Mouse (Mus musculus) heart, postnatal 0 days (tissue): ENCODE measurements at regions not wholly inside any gene's neighbourhood (a gene's known extent, or its start where the extent isn't known, plus 50 kb on each side); places are given as distances from the start of the nearest gene placed in this dataset.

Source experiments
- ATAC-seq: fragments of 200-750 bp; cut with Nextera tagmentation; 2 replicates; pipeline ENCODE4 v1.8.0; 2017; ENCODE audit warnings: low read depth, moderate number of reproducible peaks, moderate library complexity; ENCODE audit not compliant: insufficient read depth
- DNase-seq: peaks from one replicate; pipeline ENCODE4 v3.0.0-alpha.2; 2016; ENCODE audit warnings: low spot score
- H3K27ac ChIP-seq: fragments of 300-500 bp; sonication (generic); 2 replicates; pipeline ENCODE4 v1.5.1; 2014; ENCODE audit warnings: low read depth, mild to moderate bottlenecking
- H3K27me3 ChIP-seq: fragments of 300-500 bp; sonication (generic); 2 replicates; pipeline ENCODE4 v1.6.1; 2014; ENCODE audit warnings: low read length, mixed read lengths; ENCODE audit not compliant: control insufficient read depth, insufficient read depth
- H3K36me3 ChIP-seq: fragments of 300-500 bp; sonication (generic); replicated peaks from 2 replicates; pipeline ENCODE4 v1.6.1; 2014; ENCODE audit warnings: low read length, mixed read lengths; ENCODE audit not compliant: control insufficient read depth, insufficient read depth
- H3K4me1 ChIP-seq: fragments of 300-500 bp; sonication (generic); 2 replicates; pipeline ENCODE4 v1.6.1; 2014; ENCODE audit warnings: antibody characterized with exemption; ENCODE audit not compliant: control insufficient read depth, insufficient read depth
- H3K4me2 ChIP-seq: fragments of 300-500 bp; sonication (generic); 2 replicates; pipeline ENCODE4 v1.6.1; 2014; ENCODE audit warnings: low read depth, mild to moderate bottlenecking, low read length, moderate library complexity
- H3K4me3 ChIP-seq: fragments of 300-500 bp; sonication (generic); 2 replicates; pipeline ENCODE4 v1.5.1; 2014; ENCODE audit warnings: low read depth, low read length
- H3K9ac ChIP-seq: fragments of 300-500 bp; sonication (generic); replicated peaks from 2 replicates; pipeline ENCODE4 v1.6.1; 2014; ENCODE audit warnings: low read depth, low read length, mixed read lengths
- H3K9me3 ChIP-seq: fragments of 300-500 bp; sonication (generic); replicated peaks from 2 replicates; pipeline ENCODE4 v1.6.1; 2016; ENCODE audit warnings: low read length; ENCODE audit not compliant: control insufficient read depth
- CTCF ChIP-seq: IDR thresholded peaks from 2 replicates; pipeline ENCODE4 v1.5.1; 2016; ENCODE audit warnings: antibody characterized with exemption, control low read depth, low read depth
- EP300 ChIP-seq: IDR thresholded peaks from 2 replicates; pipeline ENCODE4 v1.6.1; 2016; ENCODE audit warnings: antibody characterized with exemption, low read depth
- WGBS: fragments of 180-500 bp; shearing (Covaris S2); extraction: QIAGEN DNeasy Blood & Tissue Kit; methylation state at CpG from one replicate; pipeline ENCODE4 v1.1.7; 2014; 5-methylcytosine and 5-hydroxymethylcytosine counted together

GRCm38 (mm10) chr1:33395733-33396132 is 273.9 kb downstream of the Prim2 start:
- H3K9me3 ChIP-seq, result no peaks in the 10 kb centered on the region
- H3K27me3 ChIP-seq, result no peaks in the 10 kb centered on the region
- no peak overlapping the region for H3K27ac ChIP-seq
- 83% methylated on average over 10 of the region's 10 CpGs for WGBS
- no peaks in the 10 kb centered on the region for H3K36me3 ChIP-seq
- no peak overlapping the region for H3K9ac ChIP-seq
- H3K4me1 ChIP-seq, result no peaks in the 10 kb centered on the region
- ATAC-seq, result no peak
- TF ChIP-seq CTCF, result no peak
- no peak for TF ChIP-seq EP300
- no peak for DNase-seq
- no peak overlapping the region for H3K4me2 ChIP-seq
- no peak overlapping the region for H3K4me3 ChIP-seq

GRCm38 (mm10) chr1:33394989-33395594 is 274.5 kb downstream of the Prim2 start:
- H3K4me2 ChIP-seq, result no peak overlapping the region
- H3K9me3 ChIP-seq, result no peaks in the 10 kb centered on the region
- WGBS, result 77% methylated on average over 5 of the region's 5 CpGs
- H3K4me1 ChIP-seq, result no peaks in the 10 kb centered on the region
- no peak overlapping the region for H3K4me3 ChIP-seq
- no peak overlapping the region for H3K27ac ChIP-seq
- no peak for TF ChIP-seq EP300
- no peak for TF ChIP-seq CTCF
- no peaks in the 10 kb centered on the region for H3K27me3 ChIP-seq
- no peak for ATAC-seq
- no peak overlapping the region for H3K9ac ChIP-seq
- no peaks in the 10 kb centered on the region for H3K36me3 ChIP-seq
- DNase-seq, result no peak

- TF ChIP-seq EP300 (no peak), CTCF (no peak)
- Histone ChIP-seq H3K27ac (no peak overlapping the region; the same call in 1 of the 2 replicates), H3K4me3 (no peak overlapping the region), H3K9ac (no peak overlapping the region), H3K27me3 (no peaks in the 10 kb centered on the region), H3K4me1 (no peaks in the 10 kb centered on the region), H3K36me3 (no peaks in the 10 kb centered on the region), H3K9me3 (no peaks in the 10 kb centered on the region), H3K4me2 (no peak overlapping the region)
- DNase-seq, result no peak
- peak; percentile 69 for ATAC-seq
- WGBS, result 48% methylated on average over 7 of the region's 7 CpGs
Measured at GRCm38 (mm10) chr1:33370796-33371195, 298.8 kb downstream of the Prim2 start.

GRCm38 (mm10) chr1:33362688-33363426 is 306.7 kb downstream of the Prim2 start:
- Histone ChIP-seq H3K4me3 (peak overlapping the region; percentile 28), H3K27ac (peak overlapping the region; percentile 62), H3K27me3 (no peaks in the 10 kb centered on the region), H3K36me3 (no peaks in the 10 kb centered on the region), H3K4me1 (peaks cover 4% of the 10 kb centered on the region; the same call in 1 of the 2 replicates), H3K4me2 (peak overlapping the region; percentile 56), H3K9ac (peak overlapping the region; percentile 30; the same call in 1 of the 2 replicates), H3K9me3 (no peaks in the 10 kb centered on the region)
- ATAC-seq (peak; percentile 84), DNase-seq (peak; percentile 37)
- WGBS, result 22% methylated on average over 13 of the region's 13 CpGs
- TF ChIP-seq CTCF (no peak), EP300 (no peak)

DNA sequence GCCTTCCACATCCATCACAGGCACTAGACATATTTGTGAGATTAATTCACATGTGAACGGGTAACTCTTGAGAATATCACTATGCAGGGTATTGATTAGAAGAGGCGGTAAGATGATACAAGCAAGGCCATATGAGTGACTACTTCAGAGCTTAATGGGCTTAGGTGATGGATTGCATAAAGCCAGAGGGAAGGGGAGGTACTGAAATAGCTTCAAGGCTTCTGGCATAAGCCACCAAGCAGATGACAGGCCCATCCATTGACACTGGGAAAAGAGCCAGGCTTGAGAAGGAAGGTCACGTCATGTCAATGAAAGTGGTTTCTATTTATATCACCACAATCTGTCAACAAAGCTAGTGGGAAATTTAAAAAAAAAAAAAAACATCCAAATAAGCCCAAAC is 335.5 kb downstream of the Prim2 start:
- Histone ChIP-seq H3K9ac (no peak overlapping the region), H3K4me3 (no peak overlapping the region), H3K27ac (peak overlapping the region; percentile 67), H3K27me3 (no peaks in the 10 kb centered on the region), H3K9me3 (no peaks in the 10 kb centered on the region), H3K4me2 (no peak overlapping the region), H3K36me3 (no peaks in the 10 kb centered on the region), H3K4me1 (peaks cover 11% of the 10 kb centered on the region; the same call in 1 of the 2 replicates)
- peak; percentile 89 for DNase-seq
- ATAC-seq, result peak; percentile 96
- WGBS, result 21% methylated on average over 3 of the region's 3 CpGs
- TF ChIP-seq EP300 (peak; percentile 25; the same call in 1 of the 2 replicates), CTCF (no peak)
